Mouse (Mus musculus) liver, adult 2 months (tissue): Measurements from ENCODE around the gene Gm4836.
"Not testable (repeated sequence)": the region's sequence is repeated elsewhere in the genome, so short reads cannot be mapped to it uniquely, and the experiment has no call there.

Experiments
- CTCF ChIP-seq: fragments of 200-500 bp; IDR thresholded peaks from 2 replicates; pipeline ENCODE4 v1.5.1; 2011; ENCODE audit warnings: low read depth, low read length, control low read depth
- POLR2A ChIP-seq: fragments of 200-500 bp; IDR thresholded peaks from 2 replicates; pipeline ENCODE4 v1.6.1; 2011; ENCODE audit warnings: low read length, control low read depth; ENCODE audit not compliant: insufficient read depth; ENCODE audit errors: extremely low read depth

GRCm38 (mm10) chrX:28293532-28293931, at the start of gene Gm4836:
- not testable (repeated sequence) for TF ChIP-seq CTCF, POLR2A
